Mouse (Mus musculus) adrenal gland, adult 18-20 months (tissue): Measurements from ENCODE around the gene Zfp64. TPM values are rescaled to one million over a fixed set of nuclear protein-coding genes. Genes with fewer than 3 reads are reported as not detected.

Source experiments
- DNase-seq, 2 experiments: peaks; one replicate each; pipeline ENCODE4 v3.0.0; 2021 to 2022; ENCODE audit warnings: low spot score in 2 of 2
- total RNA-seq, 2 experiments: library from RNA; stranded (reverse); gene quantifications; 1 replicate in 1 of 2; 2 replicates in 1 of 2; pipeline ENCODE4 v1.2.3; 2021

Gene Zfp64
- total RNA-seq, 2 experiments from 2014 or later, result 13.6 to 15.0 TPM

GRCm38 (mm10) chr2:168954376-168954775 is 1.0 kb downstream of the Zfp64 start:
- peak in 1 of 2 experiments; percentile 6 for DNase-seq

GRCm38 (mm10) chr2:168948506-168948905 is 6.9 kb downstream of the Zfp64 start:
- no peak for DNase-seq

GRCm38 (mm10) chr2:168947663-168948062 is 7.7 kb downstream of the Zfp64 start:
- no peak for DNase-seq

GRCm38 (mm10) chr2:168944011-168944410 is 11.4 kb downstream of the Zfp64 start:
- no peak for DNase-seq

GRCm38 (mm10) chr2:168939941-168940340 is 15.4 kb downstream of the Zfp64 start:
- no peak for DNase-seq

- DNase-seq, result no peak
Measured at GRCm38 (mm10) chr2:168939261-168939933, 16.0 kb downstream of the Zfp64 start.

- DNase-seq, result no peak
Measured at GRCm38 (mm10) chr2:168936896-168937295, 18.5 kb downstream of the Zfp64 start.

- DNase-seq, result no peak
Measured at GRCm38 (mm10) chr2:168935165-168935564, 20.2 kb downstream of the Zfp64 start.

- no peak for DNase-seq
Measured at GRCm38 (mm10) chr2:168931686-168932085, 23.7 kb downstream of the Zfp64 start.

GRCm38 (mm10) chr2:168929691-168930090 is 25.7 kb downstream of the Zfp64 start:
- peak; percentile 60 to 70 for DNase-seq

GRCm38 (mm10) chr2:168927401-168927800 is 28.0 kb downstream of the Zfp64 start:
- no peak for DNase-seq

- no peak for DNase-seq
Measured at GRCm38 (mm10) chr2:168926257-168926810, 29.1 kb downstream of the Zfp64 start.

- no peak for DNase-seq
Measured at GRCm38 (mm10) chr2:168923706-168924105, 31.7 kb downstream of the Zfp64 start.

- DNase-seq, result no peak
Measured at GRCm38 (mm10) chr2:168922466-168922865, 32.9 kb downstream of the Zfp64 start.

GRCm38 (mm10) chr2:168920007-168920406 is 35.4 kb downstream of the Zfp64 start:
- DNase-seq, result no peak

- DNase-seq, result no peak
Measured at GRCm38 (mm10) chr2:168912901-168913721, 42.3 kb downstream of the Zfp64 start.

- DNase-seq, result peak; percentile 9 to 26
Measured at GRCm38 (mm10) chr2:168912051-168912891, 43.1 kb downstream of the Zfp64 start.

GRCm38 (mm10) chr2:168911527-168911926 is 43.9 kb downstream of the Zfp64 start:
- no peak for DNase-seq

GRCm38 (mm10) chr2:168906022-168906421 is 49.4 kb downstream of the Zfp64 start:
- no peak for DNase-seq

GRCm38 (mm10) chr2:168904846-168905245 is 50.5 kb downstream of the Zfp64 start:
- no peak for DNase-seq

- DNase-seq, result peak; percentile 29 to 32
Measured at GRCm38 (mm10) chr2:168904188-168904587, 51.2 kb downstream of the Zfp64 start.
